Mouse (Mus musculus): ENCODE results near the gene Chst14.

- TF ChIP-seq EP300 (IDR thresholded peaks at IDR 0.05; ENCODE audit: insufficient read depth, low read depth, low read length) (no peak), CTCF (IDR thresholded peaks at IDR 0.05; ENCODE audit: low read depth, low read length) (no peak)
These were observed 344 bp upstream of the Chst14 start for GRCm38 (mm10) chr2:118925952-118926351.

Data from ES-Bruce4 (cell line).